Mouse (Mus musculus): ENCODE results near the gene 1600014C23Rik.

1600014C23Rik gene

GRCm38 (mm10) chr17:45752053-45752452 lies 18.4 kb upstream of the 1600014C23Rik start:
- DNase-seq (ENCODE audit: low spot score), result no peak

DNA sequence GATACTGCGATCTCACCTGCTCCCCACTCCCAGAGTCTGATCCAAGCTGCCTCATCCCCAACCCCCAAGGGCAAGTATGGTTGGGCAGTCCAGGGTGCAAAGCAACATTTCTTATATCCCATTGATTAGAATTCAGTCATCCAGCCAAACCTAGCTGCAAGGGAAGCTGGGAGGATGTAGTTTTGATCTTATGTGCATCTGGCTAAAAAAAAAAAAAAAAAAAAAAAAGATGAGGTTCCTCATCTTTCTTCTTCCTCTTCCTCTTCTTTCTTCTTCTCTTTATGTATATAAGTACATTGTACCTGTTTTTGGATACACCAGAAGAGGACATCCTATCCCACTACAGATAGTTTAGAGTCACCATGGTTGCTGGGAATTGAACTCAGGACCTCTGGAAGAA lies 17.7 kb upstream of the 1600014C23Rik start:
- DNase-seq (ENCODE audit: low spot score), result no peak

DNA sequence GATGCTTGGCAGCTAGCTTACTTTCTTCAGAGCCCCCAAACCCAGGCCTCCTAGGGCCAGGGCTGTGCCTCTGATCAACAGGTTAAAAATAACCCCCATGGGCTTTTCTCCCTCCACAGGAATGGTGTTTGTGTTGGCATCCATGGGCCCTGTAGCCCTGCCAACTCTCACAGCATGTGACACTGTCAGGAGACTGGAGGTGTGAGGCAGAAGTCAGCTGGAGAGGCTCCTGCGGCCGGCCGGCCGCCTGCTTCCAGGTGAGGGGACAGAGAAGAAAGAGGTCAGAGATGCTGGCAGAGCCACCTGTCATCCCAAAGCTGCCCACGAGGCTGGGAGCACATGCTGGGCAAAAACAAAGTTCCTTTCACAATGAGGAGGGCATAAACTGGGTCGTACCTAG lies 15.5 kb upstream of the 1600014C23Rik start:
- no peak for DNase-seq (ENCODE audit: low spot score)

GRCm38 (mm10) chr17:45747858-45748785 lies 14.5 kb upstream of the 1600014C23Rik start:
- DNase-seq (ENCODE audit: low spot score), result no peak

DNA sequence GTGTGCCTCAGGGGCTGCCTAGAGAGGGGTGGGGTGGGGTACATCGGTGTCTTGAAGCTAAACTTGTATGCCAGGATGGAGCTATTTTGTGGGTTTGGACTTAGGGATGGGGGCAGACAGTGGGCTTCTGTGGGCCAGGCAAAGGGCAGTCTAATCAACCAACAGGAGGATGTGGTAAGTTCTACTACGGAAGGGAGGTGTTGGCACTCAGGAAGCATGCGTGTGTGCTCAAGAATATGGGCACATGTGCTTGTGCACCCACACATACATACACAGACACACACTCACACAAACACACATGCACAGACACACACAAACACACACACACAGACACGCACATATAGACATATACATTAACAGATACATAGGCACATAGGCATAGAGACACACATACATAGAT lies 13.6 kb upstream of the 1600014C23Rik start:
- no peak for DNase-seq (ENCODE audit: low spot score)

DNA sequence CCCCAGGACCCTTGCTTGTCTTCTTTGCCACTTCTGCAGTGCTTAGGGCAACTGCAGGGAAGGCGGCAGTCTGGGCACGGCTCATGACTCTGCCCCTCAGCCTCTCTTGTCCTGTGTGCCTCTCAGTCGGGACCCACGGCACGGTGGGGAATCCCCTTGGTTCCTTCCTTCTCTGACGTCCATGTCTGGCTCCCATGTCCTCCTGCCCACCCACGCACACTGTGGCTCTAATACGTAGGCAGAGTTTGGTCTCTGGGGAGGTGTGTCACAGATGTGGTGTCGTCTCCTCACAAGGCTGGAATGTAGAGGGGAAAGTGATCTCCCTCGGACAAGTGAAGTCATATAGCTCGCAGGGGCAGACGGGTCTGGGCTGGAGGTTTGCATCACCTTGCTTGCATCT lies 13.1 kb upstream of the 1600014C23Rik start:
- no peak for DNase-seq (ENCODE audit: low spot score)

DNA sequence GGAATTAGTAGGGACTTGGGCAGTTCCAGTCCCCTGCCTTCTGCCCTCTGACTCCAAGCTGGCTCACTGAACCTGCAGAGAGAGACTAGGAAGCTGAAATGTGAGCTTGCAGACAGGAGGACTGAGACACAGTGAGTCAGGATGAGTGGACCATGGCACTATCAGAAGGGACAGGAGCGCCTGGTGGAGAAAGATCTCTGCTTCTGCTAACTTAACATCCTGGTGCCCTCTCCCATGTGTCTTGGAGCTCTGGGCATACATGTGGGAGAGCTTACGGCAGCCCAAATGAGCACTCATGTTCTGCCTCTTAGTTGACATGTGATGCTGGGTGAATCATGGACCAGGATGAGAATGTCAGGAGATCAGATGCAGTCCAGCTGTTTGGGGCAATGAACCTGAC lies 12.0 kb upstream of the 1600014C23Rik start:
- no peak for DNase-seq (ENCODE audit: low spot score)

DNA sequence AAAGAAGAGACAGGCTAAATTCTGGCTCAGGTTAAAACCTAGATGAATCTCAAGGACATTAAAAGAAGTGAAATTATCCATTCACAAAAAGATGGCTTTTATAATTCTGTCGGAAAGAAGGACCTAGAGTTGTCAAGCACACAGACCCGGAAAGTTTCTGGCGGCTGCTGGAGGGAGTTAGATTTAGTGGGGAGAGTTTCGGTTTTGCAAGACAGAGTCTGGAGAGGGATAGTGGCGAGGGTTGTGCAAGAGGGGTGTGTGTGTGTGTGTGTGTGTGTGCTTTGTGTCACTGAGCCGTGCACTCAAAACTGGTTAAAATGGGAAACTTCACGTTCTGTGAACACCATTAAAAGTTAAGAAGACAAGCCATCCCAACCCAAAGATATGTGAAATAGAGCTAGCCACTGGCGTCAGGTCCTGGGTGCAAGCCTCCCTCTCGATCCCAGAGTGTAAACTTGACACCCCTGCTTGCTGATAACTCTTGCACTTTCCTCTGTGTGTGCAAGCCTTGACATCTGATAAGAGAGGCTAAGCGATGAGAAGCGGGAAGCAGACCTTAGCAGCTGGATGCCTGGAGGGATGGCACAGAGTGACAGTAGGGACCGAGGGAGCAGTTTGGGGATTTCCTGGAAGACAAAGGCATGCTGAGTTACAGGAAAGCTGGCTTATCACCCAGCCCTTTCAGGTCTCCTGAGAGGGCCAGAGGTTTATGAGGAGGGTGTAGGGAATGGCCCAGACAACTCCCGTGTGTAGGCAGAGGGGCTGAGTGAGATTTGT lies 8.9 kb upstream of the 1600014C23Rik start:
- DNase-seq (ENCODE audit: low spot score), result no peak

GRCm38 (mm10) chr17:45737078-45737601 lies 3.5 kb upstream of the 1600014C23Rik start:
- DNase-seq (ENCODE audit: low spot score), result no peak

GRCm38 (mm10) chr17:45736311-45737077 lies 2.9 kb upstream of the 1600014C23Rik start:
- DNase-seq (ENCODE audit: low spot score), result peak; percentile 37

- DNase-seq (ENCODE audit: low spot score), result peak; percentile 63
Measured at GRCm38 (mm10) chr17:45735382-45736310, 2.0 kb upstream of the 1600014C23Rik start.

DNA sequence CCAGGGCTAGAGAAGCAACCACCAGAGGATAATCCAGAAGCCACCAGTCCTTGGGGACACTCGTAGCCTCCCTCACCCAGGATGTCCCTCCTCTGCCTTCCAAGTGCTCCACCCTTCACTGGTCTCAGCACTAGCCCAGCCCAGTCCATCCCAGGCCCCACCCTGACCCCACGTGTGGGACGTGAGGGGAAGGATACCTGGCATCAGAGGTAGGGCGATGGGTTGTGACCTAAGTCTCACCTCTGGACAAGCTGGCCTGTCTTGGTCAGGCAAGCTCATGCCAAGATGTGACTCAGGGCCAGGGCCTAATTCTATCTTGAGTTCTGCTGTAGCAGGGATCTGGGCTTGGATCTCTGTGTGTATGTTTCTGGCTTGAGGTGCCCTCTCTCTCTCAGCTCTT lies 1.2 kb upstream of the 1600014C23Rik start:
- DNase-seq (ENCODE audit: low spot score), result no peak

GRCm38 (mm10) chr17:45734333-45734732 lies 689 bp upstream of the 1600014C23Rik start:
- no peak for DNase-seq (ENCODE audit: low spot score)

DNA sequence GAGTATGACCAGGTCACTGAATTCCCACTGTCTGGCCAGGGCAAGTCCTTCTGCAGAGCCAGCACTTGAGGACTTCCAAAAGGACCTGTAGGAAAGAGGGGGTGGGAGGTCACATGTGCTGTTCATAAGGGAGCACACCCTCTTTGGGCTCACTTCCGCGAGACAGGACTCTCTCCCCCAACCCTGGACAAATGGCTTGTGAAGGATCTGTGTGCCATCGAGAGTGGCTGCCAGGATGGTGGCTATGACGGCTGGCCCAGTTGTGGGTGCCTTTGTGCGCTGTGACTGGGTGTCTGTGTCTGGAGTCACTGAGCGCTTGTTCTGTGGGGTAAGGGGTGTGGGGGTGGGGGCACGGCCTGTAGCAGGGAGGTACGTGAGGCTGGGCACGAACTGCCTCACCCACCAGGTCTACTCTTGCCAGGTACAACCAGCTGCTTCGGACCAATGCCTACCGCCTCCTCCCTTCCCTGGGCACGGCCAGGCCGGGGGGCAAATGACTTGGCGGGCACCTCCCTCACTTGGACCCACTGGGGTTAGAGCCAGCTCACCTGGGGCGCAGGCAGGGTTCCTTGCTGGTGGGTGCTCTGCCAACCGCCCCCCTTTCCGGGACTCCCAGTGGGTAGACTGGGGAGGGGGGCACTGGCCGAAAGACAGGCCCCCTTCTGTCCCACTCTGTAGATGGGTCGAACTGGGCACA lies 458 bp downstream of the 1600014C23Rik start:
- DNase-seq (ENCODE audit: low spot score), result no peak

- DNase-seq (ENCODE audit: low spot score), result peak; percentile 63
Measured at GRCm38 (mm10) chr17:45731172-45731864, 2.3 kb downstream of the 1600014C23Rik start.

- DNase-seq (ENCODE audit: low spot score), result no peak
Measured at GRCm38 (mm10) chr17:45730696-45731095, 2.9 kb downstream of the 1600014C23Rik start.

DNA sequence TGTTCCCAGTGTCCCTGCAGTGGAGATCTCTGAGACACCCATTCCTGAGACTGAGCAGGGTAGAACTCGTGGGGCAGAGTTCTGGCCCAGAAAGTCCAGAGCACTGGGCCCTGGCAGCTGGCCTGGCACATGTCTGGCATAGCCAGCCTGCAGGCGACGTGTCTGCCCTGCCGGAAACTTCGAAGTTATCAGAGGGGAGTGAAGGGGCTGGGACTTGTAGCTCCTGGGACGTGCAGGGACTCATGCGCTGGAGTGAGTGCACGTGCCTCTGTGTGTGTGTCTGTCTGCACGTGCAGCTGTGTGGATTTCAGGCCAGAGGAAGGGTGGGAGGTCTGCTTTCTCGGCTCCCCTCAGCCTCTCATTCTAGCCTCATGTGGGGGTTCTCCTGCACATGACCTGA lies 4.3 kb downstream of the 1600014C23Rik start:
- DNase-seq (ENCODE audit: low spot score), result no peak

DNA sequence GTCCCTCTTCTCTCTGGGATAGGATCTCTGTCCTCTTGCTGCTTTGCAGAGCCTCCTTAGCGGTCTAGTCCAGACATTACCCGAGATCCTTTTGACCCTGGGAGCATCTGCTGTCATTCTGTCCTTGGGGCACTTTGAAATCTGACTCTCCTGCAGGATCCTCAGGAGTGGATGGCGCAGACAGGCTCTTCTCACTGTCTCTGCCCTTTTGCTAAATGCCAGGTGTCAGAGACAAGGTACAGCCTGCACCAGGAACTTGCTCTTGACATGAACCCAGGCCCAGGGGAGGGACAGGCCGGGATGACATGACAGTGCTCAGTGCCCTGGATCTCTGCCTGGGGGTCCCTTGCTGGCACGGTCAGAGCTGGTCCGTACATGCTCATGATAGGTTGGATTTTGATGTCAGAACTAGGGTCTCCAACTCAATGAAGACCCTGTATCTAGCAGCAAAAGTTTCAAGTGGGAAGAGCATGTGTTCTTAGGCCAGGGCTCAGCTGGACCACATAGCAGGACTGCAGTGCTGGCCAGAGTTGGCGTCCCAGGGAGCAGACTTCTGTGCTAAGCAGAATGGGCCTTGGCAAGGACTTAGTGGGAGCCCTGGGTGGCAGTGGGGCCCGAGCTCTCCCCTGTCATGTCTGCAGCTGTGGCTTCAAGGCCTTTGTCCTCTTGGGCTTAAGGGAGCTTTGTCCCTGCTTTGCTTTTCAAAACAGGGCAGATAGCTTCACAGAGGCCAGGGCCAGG lies 5.5 kb downstream of the 1600014C23Rik start:
- DNase-seq (ENCODE audit: low spot score), result no peak

DNA sequence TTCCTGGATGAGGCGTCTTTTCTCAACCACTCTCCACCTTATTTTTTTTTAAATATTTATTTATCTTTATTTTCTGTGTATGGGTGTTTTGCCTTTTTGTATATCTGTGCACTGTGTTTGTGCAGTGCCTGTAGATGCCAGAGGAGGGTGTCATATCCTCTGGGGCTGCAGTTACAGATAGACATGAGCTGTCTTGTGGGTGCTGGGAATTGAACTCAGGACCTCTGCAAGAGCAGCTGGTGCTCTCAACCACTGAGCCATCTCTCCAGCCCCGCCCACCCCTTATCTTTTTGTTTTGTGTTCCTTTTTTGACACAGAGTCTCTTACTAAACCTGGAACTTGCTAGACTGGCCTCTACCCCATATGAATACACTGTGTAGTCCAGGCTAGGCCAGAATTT lies 6.2 kb downstream of the 1600014C23Rik start:
- DNase-seq (ENCODE audit: low spot score), result no peak

Measured in urinary bladder, postnatal 10 days (tissue).